Mouse (Mus musculus) forebrain, embryonic 10.5 days (tissue): ENCODE measurements around the gene Lamb3. TPM values are rescaled to one million over a fixed set of nuclear protein-coding genes. Genes with fewer than 3 reads are reported as not detected.

ENCODE experiments used
- DNase-seq: peaks from one replicate; pipeline ENCODE4 v3.0.0-alpha.2; 2017; ENCODE audit warnings: low spot score; ENCODE audit errors: extremely low spot score
- H3K27ac ChIP-seq: fragments of 300-500 bp; sonication (generic); 2 replicates; pipeline ENCODE4 v1.5.1; 2016; ENCODE audit warnings: mild to moderate bottlenecking
- H3K27me3 ChIP-seq: fragments of 300-500 bp; sonication (generic); 2 replicates; pipeline ENCODE4 v1.6.1; 2016; ENCODE audit warnings: mild to moderate bottlenecking; ENCODE audit not compliant: poor library complexity, severe bottlenecking
- H3K36me3 ChIP-seq: fragments of 300-500 bp; sonication (generic); replicated peaks from 2 replicates; pipeline ENCODE4 v1.6.1; 2016; ENCODE audit warnings: mild to moderate bottlenecking, moderate library complexity
- H3K4me1 ChIP-seq: fragments of 300-500 bp; sonication (generic); 2 replicates; pipeline ENCODE4 v1.6.1; 2016
- H3K4me3 ChIP-seq: fragments of 300-500 bp; sonication (generic); 2 replicates; pipeline ENCODE4 v1.5.1; 2016; ENCODE audit warnings: mild to moderate bottlenecking, moderate library complexity
- H3K9me3 ChIP-seq: fragments of 300-500 bp; sonication (generic); 2 replicates; pipeline ENCODE4 v1.6.1; 2016; ENCODE audit warnings: mild to moderate bottlenecking, moderate library complexity
- WGBS: fragments of 180-500 bp; shearing (Covaris S2); methylation state at CpG from one replicate; pipeline ENCODE4 v1.1.7; 2016; 5-methylcytosine and 5-hydroxymethylcytosine counted together
- polyA plus RNA-seq: library from polyadenylated mRNA; unstranded; fragments of >200 nt; fragmentation: Nextera tagmentation; extraction: Ambion mirVana; gene quantifications from 2 replicates; pipeline ENCODE4 v1.2.1, GENCODE M21; 2016

Gene Lamb3
- 0.14 and 0.20 TPM in 2 replicates for polyA plus RNA-seq

GRCm38 (mm10) chr1:193207503-193207902, at the start of gene Lamb3:
Gene Lamb3 (plus strand): TSS chr1:193207699.
- WGBS: 85% methylated on average over 3 of the region's 3 CpGs
- H3K27me3 ChIP-seq: no peaks in the 10 kb centered on the region
- DNase-seq: no peak

GRCm38 (mm10) chr1:193159163-193159562, 48.3 kb upstream of the Lamb3 start:
- H3K27me3 ChIP-seq: peaks cover 28% of the 10 kb centered on the region
- H3K9me3 ChIP-seq: no peaks in the 10 kb centered on the region
- no peak for DNase-seq
- peaks cover 24% of the 10 kb centered on the region for H3K4me1 ChIP-seq
- H3K4me3 ChIP-seq: no peak overlapping the region
- WGBS: 74% methylated on average over 3 of the region's 3 CpGs
- no peak overlapping the region for H3K27ac ChIP-seq
- no peaks in the 10 kb centered on the region for H3K36me3 ChIP-seq

More at GRCm38 (mm10) chr1:193207503-193207902, at the start of gene Lamb3:
- Histone ChIP-seq H3K36me3 (no peaks in the 10 kb centered on the region), H3K9me3 (no peaks in the 10 kb centered on the region), H3K4me3 (no peak within 1 kb of the TSS), H3K4me1 (no peaks in the 10 kb centered on the region), H3K27ac (no peak within 1 kb of the TSS)

GRCm38 (mm10) chr1:193159613-193160012, 47.9 kb upstream of the Lamb3 start:
- no peaks in the 10 kb centered on the region for H3K36me3 ChIP-seq

DNA sequence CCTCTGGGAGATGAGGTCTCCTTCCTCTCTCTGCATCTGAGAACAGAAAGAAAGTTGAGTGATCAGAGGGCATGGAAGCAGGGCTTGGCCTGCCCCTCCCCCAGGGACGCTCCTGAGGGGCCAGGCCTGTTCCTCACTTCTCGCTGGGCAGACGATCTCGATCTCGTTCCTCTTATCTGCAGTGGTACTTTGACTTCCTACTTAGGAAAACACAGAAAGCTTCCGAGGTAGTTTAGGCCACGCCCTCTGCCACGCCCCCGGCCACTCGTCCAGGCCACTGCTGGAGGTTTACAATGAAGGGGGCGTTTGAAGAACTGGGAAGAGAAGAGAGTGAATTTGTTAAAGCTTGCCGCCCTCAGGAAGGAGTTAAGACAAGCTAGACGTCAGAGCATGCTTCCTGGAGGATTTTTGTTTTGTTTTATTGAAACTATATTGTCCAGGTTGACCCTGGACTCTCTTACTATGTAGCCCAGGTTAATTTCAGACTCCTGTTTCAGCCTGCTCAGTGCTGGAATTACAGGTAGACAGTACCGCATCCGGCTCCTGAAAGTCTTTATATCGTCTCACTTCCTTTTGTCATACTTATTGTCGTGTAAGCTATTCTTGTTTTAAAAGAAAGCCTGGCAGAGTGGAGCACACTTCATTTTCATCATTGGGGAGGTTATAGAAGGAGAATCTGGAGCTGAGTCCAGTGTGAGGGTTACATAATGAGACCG, 47.0 kb upstream of the Lamb3 start:
- WGBS: 17% methylated on average over 18 of the region's 18 CpGs
- H3K27ac ChIP-seq: peak overlapping the region; percentile 41; the same call in 1 of the 2 replicates
- peaks cover 15% of the 10 kb centered on the region for H3K27me3 ChIP-seq
- peak overlapping the region; percentile 40 for H3K4me3 ChIP-seq
- no peaks in the 10 kb centered on the region for H3K9me3 ChIP-seq
- no peaks in the 10 kb centered on the region for H3K36me3 ChIP-seq
- peaks cover 24% of the 10 kb centered on the region for H3K4me1 ChIP-seq
- peak; percentile 53 for DNase-seq

More at GRCm38 (mm10) chr1:193159613-193160012, 47.9 kb upstream of the Lamb3 start:
- Histone ChIP-seq H3K27me3 (peaks cover 24% of the 10 kb centered on the region), H3K4me3 (no peak overlapping the region), H3K27ac (no peak overlapping the region), H3K4me1 (peaks cover 24% of the 10 kb centered on the region), H3K9me3 (no peaks in the 10 kb centered on the region)
- 50% methylated on average over 1 of the region's 1 CpGs for WGBS
- DNase-seq: no peak

GRCm38 (mm10) chr1:193167746-193168145, 39.8 kb upstream of the Lamb3 start, which contains the start of gene A130010J15Rik:
Gene A130010J15Rik (plus strand): TSS chr1:193168046.
- no peak for DNase-seq
- Histone ChIP-seq H3K4me1 (peaks cover 9% of the 10 kb centered on the region), H3K27me3 (no peaks in the 10 kb centered on the region), H3K4me3 (no peak within 1 kb of the TSS), H3K36me3 (no peaks in the 10 kb centered on the region), H3K27ac (no peak within 1 kb of the TSS), H3K9me3 (no peaks in the 10 kb centered on the region)
- 92% methylated on average over 3 of the region's 3 CpGs for WGBS

- Histone ChIP-seq H3K27ac (no peak overlapping the region), H3K36me3 (no peaks in the 10 kb centered on the region), H3K4me3 (no peak overlapping the region), H3K4me1 (peaks cover 17% of the 10 kb centered on the region), H3K27me3 (no peaks in the 10 kb centered on the region), H3K9me3 (no peaks in the 10 kb centered on the region)
- 92% methylated on average over 7 of the region's 7 CpGs for WGBS
- DNase-seq: no peak
These were observed 38.3 kb upstream of the Lamb3 start for GRCm38 (mm10) chr1:193169228-193169627.

- no peak overlapping the region for H3K4me3 ChIP-seq
- H3K27me3 ChIP-seq: no peaks in the 10 kb centered on the region
- H3K27ac ChIP-seq: no peak overlapping the region
- no peak for DNase-seq
- WGBS: 86% methylated on average over 2 of the region's 2 CpGs
- peaks cover 23% of the 10 kb centered on the region for H3K4me1 ChIP-seq
- H3K9me3 ChIP-seq: no peaks in the 10 kb centered on the region
- no peaks in the 10 kb centered on the region for H3K36me3 ChIP-seq
These were observed 37.6 kb upstream of the Lamb3 start for GRCm38 (mm10) chr1:193169856-193170255.

DNA sequence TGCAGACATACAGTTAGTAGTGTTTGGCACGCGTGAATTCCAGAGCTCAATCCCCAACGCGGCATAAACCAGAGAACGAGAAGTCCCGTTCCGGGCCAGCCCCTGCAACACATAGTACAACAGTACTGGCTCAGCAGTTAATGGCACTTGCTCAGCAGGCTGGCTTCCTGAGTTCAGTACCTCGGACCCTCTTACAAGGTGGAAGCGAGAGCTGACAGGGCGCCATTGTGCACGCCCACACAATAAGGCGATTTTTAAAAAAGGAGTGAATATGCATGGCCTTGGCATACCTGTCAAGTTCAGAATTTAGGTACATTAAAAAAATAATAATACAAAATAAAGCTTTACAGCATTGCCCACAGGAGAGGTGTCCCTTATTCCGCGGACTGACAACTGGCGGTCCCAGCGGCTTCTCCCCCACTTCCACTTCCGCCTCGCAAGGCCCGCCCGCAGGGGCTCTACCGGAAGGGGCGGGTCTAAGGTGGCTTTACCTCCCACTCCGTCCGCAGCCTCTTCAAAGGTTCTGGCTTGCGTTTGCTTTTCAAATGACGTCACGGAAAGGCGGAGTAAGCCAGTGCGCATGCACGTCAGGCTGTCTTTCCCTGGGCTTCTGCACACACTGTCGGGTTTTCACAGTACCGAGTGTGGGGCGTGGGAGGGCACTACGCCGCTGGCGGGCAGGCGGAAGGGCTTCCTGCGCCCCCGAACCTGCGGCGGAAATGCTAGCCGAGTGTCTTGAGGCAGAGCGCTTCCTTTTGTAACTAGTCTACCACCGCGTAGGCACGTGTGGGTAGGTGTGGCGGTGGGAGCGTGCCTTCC, 34.3 kb upstream of the Lamb3 start:
- DNase-seq: peak; percentile 97
- no peaks in the 10 kb centered on the region for H3K36me3 ChIP-seq
- H3K4me3 ChIP-seq: peak overlapping the region; percentile 79
- H3K27me3 ChIP-seq: no peaks in the 10 kb centered on the region
- peaks cover 30% of the 10 kb centered on the region for H3K4me1 ChIP-seq
- peak overlapping the region; percentile 92 for H3K27ac ChIP-seq
- no peaks in the 10 kb centered on the region for H3K9me3 ChIP-seq
- WGBS: 2% methylated on average over 48 of the region's 48 CpGs

GRCm38 (mm10) chr1:193173810-193174129, 33.7 kb upstream of the Lamb3 start:
- H3K4me1 ChIP-seq: peaks cover 31% of the 10 kb centered on the region
- 20% methylated on average over 9 of the region's 9 CpGs for WGBS
- DNase-seq: no peak
- peak overlapping the region; percentile 79 for H3K4me3 ChIP-seq
- H3K9me3 ChIP-seq: no peaks in the 10 kb centered on the region
- H3K27me3 ChIP-seq: no peaks in the 10 kb centered on the region
- peak overlapping the region; percentile 92 for H3K27ac ChIP-seq
- no peaks in the 10 kb centered on the region for H3K36me3 ChIP-seq

GRCm38 (mm10) chr1:193174143-193174733, 33.3 kb upstream of the Lamb3 start:
- no peaks in the 10 kb centered on the region for H3K9me3 ChIP-seq
- H3K4me3 ChIP-seq: peak overlapping the region; percentile 79
- no peak for DNase-seq
- H3K4me1 ChIP-seq: peaks cover 31% of the 10 kb centered on the region
- no peaks in the 10 kb centered on the region for H3K27me3 ChIP-seq
- peak overlapping the region; percentile 92 for H3K27ac ChIP-seq
- H3K36me3 ChIP-seq: no peaks in the 10 kb centered on the region
- 93% methylated on average over 13 of the region's 13 CpGs for WGBS

GRCm38 (mm10) chr1:193181104-193181503, 26.4 kb upstream of the Lamb3 start:
- Histone ChIP-seq H3K4me1 (0 out of 2 replicates have a peak, but pooled peaks cover 4% of the 10 kb centered on the region), H3K27me3 (peaks cover 4% of the 10 kb centered on the region; the same call in 1 of the 2 replicates), H3K4me3 (no peak overlapping the region), H3K36me3 (no peaks in the 10 kb centered on the region), H3K27ac (no peak overlapping the region), H3K9me3 (no peaks in the 10 kb centered on the region)
- WGBS: 85% methylated on average over 3 of the region's 3 CpGs
- DNase-seq: no peak

DNA sequence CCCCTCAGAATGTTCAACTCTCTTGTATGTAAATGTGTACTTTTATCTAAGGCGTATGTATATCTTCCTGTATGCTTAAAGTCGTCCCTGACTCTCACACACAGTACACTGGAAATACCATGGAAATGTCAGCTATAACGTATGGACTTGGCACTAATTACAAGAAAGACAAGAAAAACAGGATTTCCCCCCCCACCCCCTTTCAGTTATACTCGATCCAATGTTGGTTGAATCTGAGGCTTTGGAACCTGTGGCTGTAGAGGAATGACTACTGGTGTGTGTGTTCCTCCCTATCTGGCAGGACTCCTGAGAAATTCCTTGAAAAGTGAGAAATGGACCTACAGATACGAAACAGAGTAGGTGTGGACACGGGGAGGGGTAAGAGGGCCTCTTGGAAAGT, 19.2 kb upstream of the Lamb3 start:
- peaks cover 4% of the 10 kb centered on the region; the same call in 1 of the 2 replicates for H3K27me3 ChIP-seq
- H3K4me3 ChIP-seq: no peak overlapping the region
- 89% methylated on average over 6 of the region's 6 CpGs for WGBS

More for the DNA sequence above, 19.2 kb upstream of the Lamb3 start:
- peaks cover 19% of the 10 kb centered on the region for H3K4me1 ChIP-seq
- no peaks in the 10 kb centered on the region for H3K9me3 ChIP-seq
- H3K27ac ChIP-seq: no peak overlapping the region
- no peaks in the 10 kb centered on the region for H3K36me3 ChIP-seq
- DNase-seq: no peak
